In genomic region chr11:33554123-33554522, GRCm38 (mm10) we compare ENCODE assay signal across 9 mouse cellular contexts. TPM values are rescaled to one million over a fixed set of nuclear protein-coding genes. Genes with fewer than 3 reads are reported as not detected.
DNase-seq lines count a peak whose midpoint lies in the region; ATAC-seq and TF ChIP-seq lines count a peak whose summit lies in the region.
"Had no signal": no experiment of that assay in that cellular context is flagged by ENCODE, and none has a peak within 500 bp of the region (broad histone marks: within the 10 kb centered on the region; RNA-seq: fewer than 3 reads in every experiment).

No protein-coding gene starts in this region.

- ATAC-seq in megakaryocyte-erythroid progenitor cell, adult 5-6 weeks (replicated peaks; ENCODE audit: low FRiP score, low TSS enrichment, poor library complexity, severe bottlenecking) = no peak
- ATAC-seq: intestine, embryonic 16.5 days had no signal

- peak; percentile 34; the same call in 1 of the 2 replicates for TF ChIP-seq CTCF in brain, embryonic 14.5 days (IDR thresholded peaks at IDR 0.05; ENCODE audit: borderline replicate concordance, extremely low read depth, insufficient read depth, insufficient read length)

- TF ChIP-seq POLR2A in brain, embryonic 14.5 days (IDR thresholded peaks at IDR 0.05; ENCODE audit: borderline replicate concordance, extremely low read depth, insufficient read depth, insufficient read length, poor library complexity, severe bottlenecking) = no peak

- peak; percentile 11 for DNase-seq in heart, postnatal 4 days
- no peak for DNase-seq in heart, adult 18-20 months
- peak; percentile 19 for DNase-seq in lung, postnatal 10 days
- DNase-seq in lung, adult 18-20 months = no peak
- DNase-seq in brain, embryonic 14.5 days (ENCODE audit: low read depth) = peak; percentile 31
- peak; percentile 30 for DNase-seq in layer of hippocampus, postnatal 10 days (ENCODE audit: low spot score in 2 of 2)
- DNase-seq in urinary bladder, adult 2 months (ENCODE audit: low spot score) = no peak

RNA-seq across cellular contexts. Expression of gene Gabrp, which starts 24.6 kb away (rescaled TPM):
- total RNA-seq in heart, postnatal 4 days (2021) = not detected
- 1 to 10 TPM in 1 of 2 experiments, not detected in 1; 1.1 TPM for total RNA-seq in heart, adult 18-20 months (2021)
- 0.67 and 3.4 TPM in 2 replicates for polyA plus RNA-seq in brain, embryonic 14.5 days (2012; rRNA removed)
- not detected for total RNA-seq in layer of hippocampus, postnatal 10 days (2021)
- polyA plus RNA-seq in urinary bladder, adult 2 months (2012; rRNA removed) = 0.06 TPM in 2 replicates
- total RNA-seq in megakaryocyte-erythroid progenitor cell, adult 5-6 weeks (2014; fragmentation: Nextera tagmentation) = not detected in 2 replicates
- not detected in 2 replicates for total RNA-seq in megakaryocyte-erythroid progenitor cell, adult 5-6 weeks (2017)

RNA-seq across cellular contexts. Expression of gene Ranbp17, which starts 40.6 kb away (rescaled TPM):
- 1 to 10 TPM; 6.3 to 7.0 TPM for total RNA-seq in heart, postnatal 4 days (2021)
- total RNA-seq in heart, adult 18-20 months (2021) = under 1 TPM; 0.22 to 0.39 TPM
- polyA plus RNA-seq in brain, embryonic 14.5 days (2012; rRNA removed) = 6.6 and 7.2 TPM in 2 replicates
- 10 to 100 TPM; 11.5 to 12.2 TPM for total RNA-seq in layer of hippocampus, postnatal 10 days (2021)
- polyA plus RNA-seq in urinary bladder, adult 2 months (2012; rRNA removed) = 1.8 and 2.0 TPM in 2 replicates
- 8.6 and 9.7 TPM in 2 replicates for total RNA-seq in megakaryocyte-erythroid progenitor cell, adult 5-6 weeks (2014; fragmentation: Nextera tagmentation)
- 5.9 and 6.6 TPM in 2 replicates for total RNA-seq in megakaryocyte-erythroid progenitor cell, adult 5-6 weeks (2017)

RNA-seq across cellular contexts. Expression of gene D130052B06Rik, which starts 45.0 kb away (rescaled TPM):
- total RNA-seq in heart, postnatal 4 days (2021) = not detected
- total RNA-seq in heart, adult 18-20 months (2021) = not detected
- polyA plus RNA-seq in brain, embryonic 14.5 days (2012; rRNA removed) = 0.07 TPM in 1 of 2 replicates, not detected in the other
- not detected for total RNA-seq in layer of hippocampus, postnatal 10 days (2021)
- not detected in 2 replicates for polyA plus RNA-seq in urinary bladder, adult 2 months (2012; rRNA removed)
- total RNA-seq in megakaryocyte-erythroid progenitor cell, adult 5-6 weeks (2014; fragmentation: Nextera tagmentation) = not detected in 2 replicates
- not detected in 2 replicates for total RNA-seq in megakaryocyte-erythroid progenitor cell, adult 5-6 weeks (2017)
- polyA plus RNA-seq: intestine, embryonic 16.5 days had no signal

Comparison
In these comparisons a context has a peak if more than half of its experiments do, and no peak if none do; other contexts are left out.
1. DNase-seq: peak in heart, postnatal 4 days (single experiment), lung, postnatal 10 days (single experiment), brain, embryonic 14.5 days (single experiment) and layer of hippocampus, postnatal 10 days (2 of 2); none in heart, adult 18-20 months (0 of 2), lung, adult 18-20 months (0 of 2) and urinary bladder, adult 2 months (single experiment).
2. RNA of gene Ranbp17, which starts 40.6 kb away (total RNA-seq): 11.5 to 12.2 TPM in layer of hippocampus, postnatal 10 days, 5.9 to 9.7 TPM in megakaryocyte-erythroid progenitor cell, adult 5-6 weeks and 6.3 to 7.0 TPM in heart, postnatal 4 days; 0.22 to 0.39 TPM in heart, adult 18-20 months; every median in the first group is over 4 times any median in the second.